Mouse (Mus musculus): ENCODE data around the gene Wdr41.

Wdr41 gene

DNA sequence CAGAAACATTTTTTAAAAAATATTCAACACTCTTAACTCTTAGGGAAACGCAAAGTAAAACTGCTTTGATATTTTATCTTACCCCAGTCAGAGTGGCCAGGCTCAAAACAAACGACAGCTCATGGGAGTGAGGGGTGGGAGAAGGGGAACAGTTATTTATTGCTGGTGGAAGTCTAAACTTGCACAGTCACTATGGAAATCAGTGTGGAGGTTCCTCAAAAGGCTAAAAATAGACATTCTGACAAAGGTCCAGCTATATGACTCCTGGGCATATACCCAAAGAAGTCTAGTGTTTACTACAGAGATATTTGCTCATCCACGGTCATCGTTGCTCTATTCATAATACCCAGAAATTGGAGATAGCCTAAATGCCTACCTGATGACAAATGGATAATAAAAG, 62.1 kb downstream of the Wdr41 start:
- no peak for DNase-seq

DNA sequence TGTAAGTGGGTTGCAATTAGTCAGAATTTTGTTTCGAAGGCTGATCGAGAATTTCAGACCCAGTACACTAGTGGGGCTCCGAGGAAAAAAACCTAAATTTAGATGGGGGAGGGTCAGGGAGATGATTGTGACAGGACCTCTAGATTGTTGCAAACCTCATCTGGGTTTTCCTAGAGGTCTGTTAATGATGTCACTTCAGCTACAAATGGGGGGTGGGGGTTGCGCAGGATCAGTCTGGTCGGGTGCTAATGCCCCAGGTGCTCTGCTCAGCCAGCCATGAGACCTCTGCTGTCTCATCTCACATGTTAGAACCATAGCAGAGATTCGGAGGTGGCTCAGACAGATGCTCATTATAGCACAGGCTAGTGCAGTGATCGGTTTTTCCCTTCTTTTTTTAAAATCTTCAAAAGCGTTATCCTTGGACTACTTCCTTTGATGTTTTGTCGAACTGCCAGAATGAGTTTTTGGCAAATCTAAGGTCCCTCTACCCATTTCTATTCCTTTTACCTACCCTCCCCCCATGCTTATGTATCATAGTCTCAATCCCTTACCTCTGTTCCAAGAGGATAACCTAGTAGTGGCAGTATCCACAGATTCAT, 64.1 kb downstream of the Wdr41 start:
- no peak for DNase-seq

DNA sequence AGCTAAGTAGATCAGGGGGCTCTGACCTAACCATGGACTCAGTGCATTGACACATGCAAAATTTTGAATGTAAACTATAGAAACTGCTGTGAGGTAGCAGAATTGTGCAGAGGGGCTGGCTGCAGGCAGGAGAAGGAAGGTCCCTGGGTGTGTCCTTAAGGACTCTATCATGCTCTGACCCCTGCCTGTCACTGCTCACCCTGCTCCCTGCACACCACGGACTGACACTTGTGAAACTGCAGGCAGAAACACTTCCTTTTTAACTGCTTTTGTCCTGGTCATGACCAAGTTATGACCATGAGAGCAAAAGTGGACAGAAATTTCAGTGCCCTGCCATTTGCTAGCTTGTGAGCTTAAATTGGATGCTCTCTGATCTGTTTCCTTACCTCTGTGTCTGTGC, 68.0 kb downstream of the Wdr41 start:
- no peak for DNase-seq

DNA sequence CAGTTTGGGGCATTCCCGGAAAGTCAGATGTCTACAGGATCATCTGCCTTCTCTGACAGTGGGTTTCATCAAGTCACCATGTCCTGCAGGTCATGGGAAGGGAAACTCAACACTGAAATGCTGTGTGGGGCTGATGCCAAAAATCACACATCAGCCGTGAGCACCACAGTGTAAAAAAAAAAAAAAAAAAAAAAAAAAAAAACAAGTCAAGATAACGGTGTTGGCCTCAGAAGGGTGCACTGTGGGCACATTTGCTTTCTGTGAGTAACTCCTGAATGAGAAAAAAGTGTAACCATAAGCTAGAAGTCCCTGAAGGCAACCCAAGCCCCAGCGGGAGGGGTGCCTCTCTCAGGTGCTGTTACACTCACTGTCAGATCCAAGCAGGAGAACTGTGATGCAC, 74.3 kb downstream of the Wdr41 start:
- DNase-seq: no peak

DNA sequence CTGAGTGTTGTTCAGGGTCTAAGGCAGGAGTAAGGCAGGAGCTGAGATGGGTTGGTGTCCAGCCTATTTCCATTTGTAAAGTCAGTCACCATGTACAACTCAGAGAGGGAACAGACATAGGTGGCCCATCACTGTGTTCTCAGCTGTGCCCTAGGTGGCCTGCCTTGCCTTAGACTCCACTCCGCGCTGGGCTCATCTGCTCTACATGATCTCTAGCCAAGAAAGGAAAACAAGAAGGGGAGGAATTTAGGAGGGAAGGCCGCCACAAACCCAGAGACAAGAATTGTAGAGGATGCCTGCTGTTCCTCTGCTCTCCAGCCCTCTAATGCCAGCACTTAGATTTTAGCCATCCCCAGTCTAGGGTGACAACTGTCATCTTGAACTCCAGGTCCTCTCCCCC, 76.3 kb downstream of the Wdr41 start:
- no peak for DNase-seq

DNA sequence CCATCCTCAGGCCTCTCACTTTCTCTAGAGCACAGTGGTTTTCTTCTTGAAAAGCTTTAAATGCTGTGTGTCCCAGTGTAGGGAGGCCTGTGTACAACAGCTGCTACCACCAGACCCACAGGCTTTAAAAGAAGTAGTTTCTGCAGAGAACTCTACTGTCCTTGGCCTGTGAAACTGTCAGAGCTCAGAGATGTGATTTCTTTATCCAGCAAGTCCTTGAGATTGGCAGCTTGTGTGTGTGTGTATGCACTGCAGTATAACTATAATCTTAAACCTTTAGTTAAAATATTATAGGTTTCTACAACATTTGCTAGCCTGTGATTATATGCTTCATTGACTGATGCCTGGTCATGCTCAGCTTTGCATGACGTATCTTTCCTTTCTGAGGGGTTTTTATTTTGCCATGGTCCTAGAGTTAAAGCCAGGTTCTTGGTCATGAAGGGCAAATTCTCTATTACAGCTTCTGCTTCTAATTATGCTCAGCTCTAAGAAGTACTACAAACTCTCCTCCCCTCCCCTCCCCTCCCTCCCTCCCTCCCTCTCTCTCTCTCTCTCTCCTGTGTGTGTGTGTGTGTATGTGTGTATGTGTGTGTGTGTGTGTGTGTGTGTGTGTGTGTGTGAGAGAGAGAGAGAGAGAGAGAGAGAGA, 79.7 kb downstream of the Wdr41 start:
- no peak for DNase-seq

DNA sequence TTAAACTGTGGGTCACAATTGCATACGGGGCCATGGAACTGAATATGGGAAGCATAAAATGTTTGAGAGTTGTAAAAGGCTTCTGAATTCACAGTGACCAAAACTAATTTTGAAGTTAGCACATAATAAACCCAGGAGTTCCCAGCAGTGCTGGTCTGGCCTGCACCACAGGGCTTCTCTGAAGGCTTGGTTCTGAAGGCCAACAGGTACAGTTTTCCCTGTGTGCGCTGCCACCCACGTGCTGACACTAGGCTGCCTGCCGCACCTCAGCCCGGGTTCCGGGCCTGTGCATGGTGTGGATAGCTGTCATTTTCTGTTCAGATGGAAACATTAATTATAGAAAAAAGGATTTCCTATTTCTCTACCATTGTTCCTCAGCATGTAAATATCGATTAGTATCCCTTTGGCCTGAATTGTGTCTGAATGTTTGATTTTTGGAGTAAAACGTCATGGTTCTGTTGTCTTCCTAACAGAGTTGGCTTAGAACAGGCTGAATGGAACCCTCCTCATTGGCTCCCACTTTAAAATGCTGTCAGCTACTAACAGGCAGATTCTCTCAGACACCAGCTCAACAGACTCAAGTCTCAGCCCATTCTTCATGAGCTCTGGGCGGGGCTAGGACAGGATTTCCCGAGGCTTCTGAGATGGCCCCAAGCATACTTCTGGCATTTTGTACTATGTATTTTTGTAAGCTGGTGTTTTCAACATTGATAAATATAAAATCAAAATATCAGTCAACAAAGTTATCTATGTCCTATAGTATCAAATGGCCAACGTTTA, 80.5 kb downstream of the Wdr41 start:
- no peak for DNase-seq

DNA sequence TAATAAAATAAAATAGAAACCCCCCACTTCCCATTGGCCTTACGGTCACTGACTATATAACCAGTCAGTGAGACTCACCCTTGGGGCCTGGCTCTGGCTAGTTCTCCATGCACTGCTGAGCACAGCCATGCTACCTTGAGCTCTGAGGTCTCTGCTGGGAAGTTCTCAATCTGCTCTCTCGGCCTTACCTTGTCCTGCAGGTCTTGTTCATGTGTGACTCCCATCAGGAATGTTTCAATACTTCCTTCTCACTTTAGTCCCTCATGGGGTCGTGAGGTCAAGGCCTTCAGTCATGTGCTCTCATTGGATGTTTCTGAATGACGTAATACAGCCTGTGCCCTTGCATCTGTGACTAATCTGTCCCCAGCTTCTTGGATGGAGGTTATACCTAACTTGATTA, 82.7 kb downstream of the Wdr41 start:
- no peak for DNase-seq

DNA sequence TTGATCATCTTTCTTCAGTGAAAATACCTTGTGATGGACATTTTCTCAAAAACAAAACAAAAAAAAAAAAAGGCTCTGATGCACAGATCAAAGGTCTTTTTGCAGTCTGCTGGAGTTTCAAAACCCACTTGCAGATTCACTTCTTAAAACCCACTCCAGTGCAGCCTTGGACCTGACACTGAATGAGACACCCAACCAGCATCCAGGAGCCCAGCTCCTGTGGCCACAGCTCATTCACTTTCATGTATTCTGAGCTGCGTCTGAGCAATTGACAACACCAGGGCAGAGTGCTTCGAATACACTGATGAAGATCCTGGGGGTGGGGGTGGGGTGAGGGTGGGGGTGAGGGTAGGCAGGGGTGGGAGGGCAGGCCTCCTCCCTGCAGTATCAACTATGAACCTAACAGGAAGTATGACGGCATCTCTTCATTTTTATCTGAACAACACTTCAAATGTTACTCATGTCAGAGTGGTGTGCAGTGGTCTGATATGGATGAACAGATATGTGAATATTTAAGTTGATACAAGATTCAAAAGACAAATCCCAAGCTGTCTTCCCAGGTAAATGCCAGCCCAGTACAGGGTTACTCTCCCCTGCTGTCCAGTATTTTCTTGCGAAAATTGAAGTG, 87.4 kb downstream of the Wdr41 start:
- DNase-seq: no peak

DNA sequence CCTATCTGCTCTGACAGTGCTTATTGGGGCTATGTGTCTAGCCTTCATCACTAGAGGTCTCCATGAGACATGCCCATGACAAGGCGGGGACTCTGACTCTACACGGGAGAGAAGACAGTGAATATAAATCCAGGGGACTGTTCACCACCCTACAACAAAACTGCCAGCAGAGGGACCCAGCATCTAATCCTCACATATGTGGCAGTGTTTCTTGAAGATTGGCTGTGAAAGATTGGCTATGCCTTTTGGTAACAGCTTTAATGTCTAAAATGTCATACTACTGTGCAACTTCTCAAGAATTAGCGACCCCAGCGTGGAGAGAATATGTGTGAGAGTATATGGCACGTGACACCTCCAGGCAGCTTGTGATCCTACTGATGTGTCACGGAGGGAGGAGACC, 91.7 kb downstream of the Wdr41 start:
- no peak for DNase-seq

DNA sequence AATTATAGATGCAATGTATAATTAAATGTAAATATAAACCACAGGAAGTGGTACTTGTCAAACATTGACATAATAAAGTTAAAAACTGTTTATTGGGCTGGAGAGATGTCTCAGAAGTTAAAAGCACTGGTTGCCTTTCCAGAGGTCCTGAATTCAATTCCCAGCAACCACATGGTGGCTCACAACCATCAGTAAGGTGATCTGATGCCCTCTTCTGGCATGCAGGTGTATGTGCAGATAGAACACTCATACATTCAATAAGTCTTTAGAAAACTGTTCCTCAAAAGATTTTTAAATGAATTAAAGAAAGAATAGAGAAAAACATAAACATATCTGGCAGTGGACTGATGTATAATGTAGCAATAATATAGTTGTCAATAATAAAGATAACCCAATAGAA, 94.1 kb downstream of the Wdr41 start:
- DNase-seq: no peak

Measured in thymus, postnatal 25 days (tissue).